Mouse (Mus musculus) gonadal fat pad, adult 2 months (tissue): Measurements from ENCODE around the gene Aco2. TPM values are rescaled to one million over a fixed set of nuclear protein-coding genes. Genes with fewer than 3 reads are reported as not detected.
"Not testable (repeated sequence)": the region's sequence is repeated elsewhere in the genome, so short reads cannot be mapped to it uniquely, and the experiment has no call there.

Source experiments
- DNase-seq: peaks from one replicate; pipeline ENCODE4 v3.0.0-alpha.2; 2012; ENCODE audit warnings: low read depth
- polyA plus RNA-seq: library from polyadenylated mRNA; depleted of rRNA; stranded (reverse); fragments of >200 nt; gene quantifications from 2 replicates; pipeline ENCODE4 v1.2.3, GENCODE M21; 2012

Aco2 gene
- polyA plus RNA-seq, 1 experiment = 305 TPM

- no peak for DNase-seq
Measured at GRCm38 (mm10) chr15:81879531-81880401, 7.7 kb downstream of the Aco2 start.

- DNase-seq = no peak
Measured at GRCm38 (mm10) chr15:81882348-81882747, 10.2 kb downstream of the Aco2 start.

DNA sequence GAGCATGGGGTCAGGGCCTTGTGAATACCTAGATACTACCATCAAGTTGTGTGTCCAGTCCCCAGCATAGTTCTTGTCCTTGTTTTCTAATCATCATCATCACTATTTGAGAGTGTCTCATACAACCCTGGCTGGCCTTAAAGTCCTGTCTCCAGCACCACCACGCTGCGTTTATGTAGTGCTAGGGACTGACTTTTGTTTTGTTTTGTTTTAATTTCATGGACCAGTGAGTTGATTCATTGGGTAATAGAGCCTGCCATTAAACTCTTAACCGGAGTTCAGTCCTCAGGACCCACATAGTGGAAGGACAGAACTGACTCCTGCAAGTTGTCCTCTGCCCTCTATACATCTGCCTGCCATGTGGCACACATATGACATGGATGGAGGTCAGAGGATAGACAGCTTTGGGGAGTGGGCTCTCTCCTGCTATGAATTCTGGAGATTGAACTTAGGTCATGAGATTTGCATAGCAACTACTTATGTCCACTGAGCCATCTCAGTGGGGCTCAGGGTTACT is 13.4 kb downstream of the Aco2 start:
- DNase-seq = no peak

- DNase-seq = no peak
Measured at GRCm38 (mm10) chr15:81886795-81887550, 14.9 kb downstream of the Aco2 start.

- no peak for DNase-seq
Measured at GRCm38 (mm10) chr15:81889175-81889574, 17.1 kb downstream of the Aco2 start.

DNA sequence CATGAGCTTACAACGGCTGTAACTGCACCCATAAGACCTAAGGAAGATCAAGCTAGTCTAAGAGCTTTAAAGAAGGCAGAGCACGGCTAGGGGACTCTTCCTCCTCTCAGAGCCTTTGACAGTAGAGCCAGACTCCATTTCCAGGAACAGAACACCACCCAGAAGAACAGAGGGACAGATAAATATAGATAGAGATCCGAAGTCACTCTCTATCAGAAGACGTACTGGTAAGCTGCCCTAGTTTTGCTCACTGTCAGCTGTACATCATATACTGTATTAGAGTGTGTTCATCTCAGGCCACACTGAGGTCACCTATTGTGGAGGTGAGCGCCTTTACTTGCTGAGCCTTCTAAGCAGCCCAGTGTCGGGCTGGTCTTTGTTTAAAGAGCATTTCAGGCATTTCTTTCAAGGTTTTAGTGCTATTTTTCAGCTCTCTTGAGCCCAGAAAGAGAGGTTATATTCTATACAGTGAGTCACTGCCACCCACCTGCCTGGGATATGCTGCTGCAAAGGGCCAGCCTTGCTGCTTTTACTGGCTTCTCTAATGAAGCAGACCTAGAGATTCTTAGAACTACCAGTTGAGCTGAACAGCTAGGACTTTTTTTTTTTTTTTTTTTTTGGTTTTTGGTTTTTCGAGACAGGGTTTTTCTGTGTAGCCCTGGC is 19.2 kb downstream of the Aco2 start:
- DNase-seq = no peak

GRCm38 (mm10) chr15:81891822-81892580 is 19.9 kb downstream of the Aco2 start:
- no peak for DNase-seq

DNA sequence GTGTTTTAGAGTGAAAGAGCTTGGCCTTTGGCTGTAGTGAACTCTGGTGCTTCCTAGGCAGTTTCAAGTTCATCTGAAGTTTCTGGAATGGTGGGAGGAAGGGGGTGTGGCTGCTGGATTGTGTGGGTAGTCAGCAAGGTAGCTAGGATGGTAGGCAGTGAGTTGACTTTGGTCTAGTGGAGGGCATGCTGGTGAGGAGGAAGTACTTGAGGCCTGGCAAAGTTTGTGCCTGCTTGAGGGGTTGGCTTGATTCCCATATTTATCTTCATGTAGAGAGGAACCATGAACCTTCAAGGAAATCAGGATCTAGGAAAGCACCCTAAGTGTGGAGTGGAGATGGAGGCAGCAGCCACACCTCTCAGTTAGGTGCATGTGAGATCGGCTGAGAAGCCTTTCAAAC is 21.9 kb downstream of the Aco2 start:
- no peak for DNase-seq

- DNase-seq = no peak
Measured at GRCm38 (mm10) chr15:81896407-81896806, 24.3 kb downstream of the Aco2 start.

GRCm38 (mm10) chr15:81897607-81898285 is 25.6 kb downstream of the Aco2 start:
- DNase-seq = no peak

DNA sequence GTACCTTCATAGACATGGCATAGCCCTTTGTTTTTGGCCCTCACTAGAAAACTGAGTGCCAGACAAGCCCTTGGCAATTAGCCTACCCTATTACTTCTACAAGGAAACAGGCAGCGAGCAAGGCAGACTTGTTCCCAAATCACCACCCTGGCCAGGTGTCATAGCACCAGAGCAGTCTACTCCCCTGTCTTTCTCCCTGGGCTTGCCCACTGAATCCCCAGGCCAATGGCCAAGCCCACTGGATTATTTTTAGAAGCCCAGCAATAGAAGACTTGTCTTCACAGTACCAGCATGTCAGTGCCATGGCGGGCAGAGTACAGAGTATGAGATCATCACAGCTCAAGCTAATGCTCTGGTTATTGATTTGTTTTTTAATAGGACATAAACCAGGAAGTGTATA is 26.6 kb downstream of the Aco2 start:
- DNase-seq = no peak

DNA sequence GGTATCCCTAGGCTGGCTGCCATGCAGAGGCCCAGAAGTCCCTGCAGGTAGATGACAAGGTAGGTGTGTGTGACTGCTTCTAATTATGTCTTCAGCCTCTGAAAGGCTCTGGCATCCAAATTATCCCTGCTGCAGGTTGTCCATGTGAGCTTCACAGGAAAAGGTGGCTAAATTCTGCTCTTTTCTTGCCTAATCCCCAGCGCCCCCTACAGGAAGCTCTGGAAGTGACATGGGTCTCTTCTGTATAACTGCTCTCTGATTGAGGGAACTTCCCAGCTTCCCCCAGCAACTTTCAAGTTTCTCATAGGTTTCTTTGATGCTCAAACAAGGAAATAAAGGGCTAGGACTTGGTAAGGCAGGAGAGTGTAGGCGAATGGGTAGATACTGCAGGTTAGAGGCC is 32.8 kb downstream of the Aco2 start:
- no peak for DNase-seq

- DNase-seq = no peak
Measured at GRCm38 (mm10) chr15:81907953-81908352, 35.8 kb downstream of the Aco2 start.

- not testable (repeated sequence) for DNase-seq
Measured at GRCm38 (mm10) chr15:81908767-81909166, 36.7 kb downstream of the Aco2 start.

GRCm38 (mm10) chr15:81912498-81912897 is 40.4 kb downstream of the Aco2 start:
- no peak for DNase-seq

- DNase-seq = no peak
Measured at GRCm38 (mm10) chr15:81914668-81915067, 42.6 kb downstream of the Aco2 start.

- no peak for DNase-seq
Measured at GRCm38 (mm10) chr15:81915663-81916062, 43.6 kb downstream of the Aco2 start.

DNA sequence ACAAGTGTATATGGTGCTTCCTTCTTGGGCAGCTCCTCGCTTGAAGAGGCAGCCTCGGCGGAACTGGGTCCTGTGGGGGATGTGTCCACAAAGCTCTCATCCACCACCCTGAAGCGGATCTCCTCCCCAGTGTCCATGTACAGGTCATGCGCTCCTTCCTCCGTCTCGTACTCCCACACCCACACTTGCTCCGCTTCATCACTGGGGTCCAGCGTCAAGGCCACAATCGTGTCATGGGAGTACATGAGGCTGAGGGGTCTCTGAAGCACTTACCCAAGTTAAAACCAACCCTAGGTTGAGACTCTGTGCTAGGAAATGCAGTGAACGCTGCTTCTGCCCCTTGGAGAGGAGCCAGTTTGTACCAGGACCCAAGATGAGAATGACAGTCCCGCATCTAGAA is 45.1 kb downstream of the Aco2 start:
- no peak for DNase-seq

GRCm38 (mm10) chr15:81917621-81918463 is 45.7 kb downstream of the Aco2 start:
- DNase-seq = no peak

DNA sequence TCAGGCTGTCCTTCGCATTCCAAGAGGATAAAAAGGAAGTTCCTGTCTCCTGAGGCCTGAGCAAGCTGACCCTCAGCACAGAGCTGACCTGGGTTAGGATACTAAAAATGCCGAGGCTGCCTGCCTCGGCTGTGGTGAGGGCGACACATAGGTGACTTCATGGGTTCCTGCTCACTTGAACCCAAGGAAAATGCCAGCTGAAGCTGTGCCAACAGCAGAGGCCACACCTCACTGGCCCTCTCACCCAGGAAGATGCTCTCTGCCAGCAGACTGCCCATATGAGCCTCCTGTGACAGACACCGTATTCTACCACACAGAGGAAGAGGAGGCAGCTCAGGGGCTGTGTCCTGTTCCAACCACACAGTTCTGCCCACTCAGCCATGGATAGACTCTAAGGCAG is 47.0 kb downstream of the Aco2 start:
- no peak for DNase-seq
